Mouse (Mus musculus): Measurements from ENCODE around the gene Olfr472.
"Not testable (repeated sequence)": the region's sequence is repeated elsewhere in the genome, so short reads cannot be mapped to it uniquely, and the experiment has no call there.

Olfr472 gene

GRCm38 (mm10) chr7:107897602-107898001 is at the start of gene Olfr472:
Olfr472 (plus strand) TSS chr7:107897902.
- no peak for DNase-seq (ENCODE audit: low read depth, low spot score)

- DNase-seq (ENCODE audit: low read depth, low spot score): no peak
Measured at GRCm38 (mm10) chr7:107930146-107930545, 32.4 kb downstream of the Olfr472 start, which contains the start of gene Olfr473. Olfr473 (plus strand) TSS chr7:107930446.

- DNase-seq (ENCODE audit: low read depth, low spot score): not testable (repeated sequence)
Measured at GRCm38 (mm10) chr7:107952539-107952938, 54.8 kb downstream of the Olfr472 start.

- no peak for DNase-seq (ENCODE audit: low read depth, low spot score)
Measured at GRCm38 (mm10) chr7:107954343-107954742, 56.6 kb downstream of the Olfr472 start, which contains the start of gene Olfr474. Olfr474 (plus strand) TSS chr7:107954643.
